Mouse (Mus musculus) Patski (cell line): ENCODE data around the gene Eepd1. TPM values are rescaled to one million over a fixed set of nuclear protein-coding genes. Genes with fewer than 3 reads are reported as not detected.

ENCODE experiments used
- ATAC-seq: fragments of 100-300 bp; one replicate; pipeline ENCODE4 v1.8.0; 2021
- CTCF ChIA-PET: fragments of 350-600 bp; sonication (Branson Sonifier 250); formaldehyde crosslinking; loops from one replicate; lab custom pipeline; 2022; ENCODE audit warnings: inconsistent platforms; lab: Charles Lee
- POLR2A ChIA-PET: fragments of 350-600 bp; sonication (Branson Sonifier 250); formaldehyde crosslinking; loops from one replicate; lab custom pipeline; 2022; ENCODE audit warnings: antibody characterized with exemption, inconsistent platforms; lab: Charles Lee
- DNase-seq: peaks from one replicate; pipeline ENCODE4 v3.0.0-alpha.2; 2011; ENCODE audit warnings: low read depth, low spot score
- H3K27me3 ChIP-seq: fragments of 371-371 bp; one replicate; pipeline ENCODE4 v1.5.1; 2021
- CTCF ChIP-seq: fragments of 100-300 bp; IDR thresholded peaks from one replicate; pipeline ENCODE4 v1.5.1; 2021
- in situ Hi-C: fragments of 300-500 bp; cut with MboI; formaldehyde crosslinking; loops from 3 replicates; pipeline ENCODE4 v1.11.1; 2018; ENCODE audit warnings: low pct_unique_long_range_greater_than_20kb, mixed read lengths
- polyA plus RNA-seq: library from polyadenylated mRNA; unstranded; gene quantifications from one replicate; pipeline ENCODE4 v1.2.3, GENCODE M21; 2021

Gene Eepd1
- polyA plus RNA-seq, 1 experiment from 2014 or later, result 1.8 TPM

DNA sequence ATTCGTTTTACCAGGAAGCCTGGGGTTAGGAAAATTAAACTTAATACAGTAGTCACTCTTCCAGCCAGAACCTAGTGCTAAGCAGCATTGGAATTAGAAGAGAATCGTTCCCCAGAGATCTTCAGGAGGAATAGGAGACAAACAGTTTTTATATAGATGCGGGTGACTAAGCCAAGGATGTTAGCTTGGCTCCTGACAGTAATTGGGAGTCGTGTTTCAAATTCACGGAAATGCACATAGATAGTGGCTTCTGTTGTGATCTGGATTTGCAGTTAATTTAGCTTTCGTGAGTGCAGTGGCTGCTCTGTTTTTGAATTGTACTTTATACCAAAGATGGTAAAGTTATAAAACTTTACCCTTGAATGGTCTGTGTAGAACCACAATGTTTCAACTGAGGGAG, 73.9 kb downstream of the Eepd1 start:
- POLR2A ChIA-PET, result interaction anchor here (1.1 kb wide), 1 partner anchor 15 kb away, joined by 4 read pairs; no protein-coding TSS in a partner anchor
- DNase-seq (no peak), ATAC-seq (no peak)
- TF ChIP-seq CTCF, result no peak
- CTCF ChIA-PET, result no interaction called here
- in situ Hi-C loops, result no loop called here
- H3K27me3 ChIP-seq, result no peaks in the 10 kb centered on the region

DNA sequence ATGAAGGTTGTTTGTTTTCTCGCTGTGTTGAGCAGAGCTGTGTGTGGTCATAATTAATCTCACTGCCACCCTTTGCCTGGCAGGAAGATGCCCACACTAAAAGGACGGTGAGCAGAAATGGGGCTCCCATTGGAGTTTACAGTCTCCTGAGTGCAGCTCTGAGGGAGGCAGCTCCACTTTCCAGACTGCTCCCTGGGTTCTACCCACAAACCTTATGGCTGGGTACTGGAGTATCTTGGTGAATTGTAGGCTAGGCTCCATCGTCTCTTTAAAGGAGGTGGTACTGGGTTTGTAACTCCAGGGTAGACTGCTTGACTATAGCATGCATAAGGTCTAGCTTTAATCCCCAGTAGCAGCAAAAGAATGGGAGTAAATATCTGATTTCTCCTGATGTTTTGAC, 74.7 kb downstream of the Eepd1 start:
- DNase-seq, result no peak
- POLR2A ChIA-PET, result interaction anchor here (0.5 to 1.1 kb wide), 2 partner anchors 12 to 15 kb away, joined by 4 read pairs; no protein-coding TSS in a partner anchor

DNA sequence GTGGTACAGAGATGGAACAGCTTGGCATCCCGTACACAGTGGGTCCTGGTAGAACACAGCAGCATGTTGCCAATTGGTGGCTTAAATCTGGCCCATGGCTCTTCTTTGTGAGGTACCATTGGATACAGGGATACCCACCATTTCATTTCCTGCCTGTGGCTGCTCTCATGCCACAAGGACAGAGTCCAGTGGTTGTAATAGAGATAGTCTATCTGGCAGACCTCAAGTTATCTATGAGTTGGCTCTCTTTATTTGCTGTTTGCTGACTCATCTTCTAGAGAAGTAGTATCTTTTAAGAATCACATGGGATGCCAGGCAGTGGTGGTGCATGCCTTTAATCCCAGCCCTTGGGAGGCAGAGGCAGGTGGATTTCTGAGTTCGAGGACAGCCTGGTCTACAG, 76.0 kb downstream of the Eepd1 start:
- no peak for TF ChIP-seq CTCF
- ATAC-seq (no peak), DNase-seq (no peak)
- in situ Hi-C loops, result no loop called here
- H3K27me3 ChIP-seq, result no peaks in the 10 kb centered on the region
- ChIA-PET POLR2A (no interaction called here), CTCF (no interaction called here)

More for the DNA sequence above, 74.7 kb downstream of the Eepd1 start:
- H3K27me3 ChIP-seq, result no peaks in the 10 kb centered on the region
- CTCF ChIA-PET, result no interaction called here
- in situ Hi-C loops, result no loop called here
- no peak for TF ChIP-seq CTCF
- ATAC-seq, result no peak

DNA sequence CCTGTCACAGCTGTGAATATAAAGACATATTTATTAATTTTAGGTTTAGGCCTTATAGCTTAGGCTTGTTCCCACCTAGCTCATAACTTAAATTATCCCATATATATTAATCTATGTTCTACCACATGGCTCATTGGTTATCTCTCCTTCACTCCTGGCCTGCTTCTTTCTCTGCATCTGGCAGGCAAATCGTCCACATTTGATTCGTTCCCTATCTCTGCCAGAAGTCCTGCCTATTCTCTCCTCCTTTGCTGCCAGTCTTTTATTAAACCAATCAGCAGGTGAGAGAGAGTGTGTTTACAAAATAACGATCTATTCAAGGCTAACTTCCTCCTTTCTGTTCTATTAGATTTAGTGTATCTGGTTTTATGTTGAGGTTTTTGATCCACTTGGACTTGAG, 77.5 kb downstream of the Eepd1 start:
- no peak for DNase-seq
- ChIA-PET POLR2A (no interaction called here), CTCF (no interaction called here)
- in situ Hi-C loops, result no loop called here
- no peak for TF ChIP-seq CTCF
- no peak for ATAC-seq
- H3K27me3 ChIP-seq, result no peaks in the 10 kb centered on the region

DNA sequence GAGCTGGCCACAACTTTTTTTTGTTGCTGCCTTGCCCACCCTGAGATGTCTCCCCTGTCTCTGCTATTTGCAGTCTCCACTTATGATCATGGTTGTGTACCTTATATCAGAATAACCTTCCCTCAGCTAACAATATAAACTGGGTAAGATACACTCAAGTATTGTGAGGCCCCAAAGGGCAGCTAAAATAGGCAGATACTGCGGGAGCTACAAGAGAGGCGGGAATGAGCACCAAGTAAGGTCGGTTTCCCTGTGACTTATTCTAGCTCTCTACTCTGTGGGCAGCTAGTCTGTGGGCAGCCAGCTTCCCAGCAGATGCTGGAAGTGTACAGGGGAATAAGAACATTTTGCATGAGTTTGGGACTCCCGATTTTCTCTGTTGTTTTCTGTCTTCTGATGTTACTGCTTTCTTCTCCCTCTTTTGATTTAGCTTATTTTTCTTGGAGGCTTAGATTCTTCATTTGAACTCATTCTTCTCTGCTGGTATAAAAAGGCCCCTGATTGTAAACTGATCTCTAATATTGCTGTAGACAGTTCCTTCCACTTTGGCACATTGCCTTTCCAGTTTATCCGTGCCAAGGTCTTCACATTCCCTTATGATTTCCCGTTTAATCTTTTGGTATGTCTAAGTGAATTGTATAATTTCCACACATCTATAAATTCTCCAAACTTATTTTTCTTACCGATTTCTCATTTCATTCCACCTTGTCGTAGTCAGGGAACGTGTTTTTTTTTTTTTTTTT, 78.8 kb downstream of the Eepd1 start:
- TF ChIP-seq CTCF, result no peak
- H3K27me3 ChIP-seq, result no peaks in the 10 kb centered on the region
- ATAC-seq, result no peak
- POLR2A ChIA-PET, result no interaction called here
- DNase-seq, result no peak
- CTCF ChIA-PET, result interaction anchor here (0.7 kb wide), 1 partner anchor 9 kb away, joined by 3 read pairs; no protein-coding TSS in a partner anchor
- in situ Hi-C loops, result no loop called here

DNA sequence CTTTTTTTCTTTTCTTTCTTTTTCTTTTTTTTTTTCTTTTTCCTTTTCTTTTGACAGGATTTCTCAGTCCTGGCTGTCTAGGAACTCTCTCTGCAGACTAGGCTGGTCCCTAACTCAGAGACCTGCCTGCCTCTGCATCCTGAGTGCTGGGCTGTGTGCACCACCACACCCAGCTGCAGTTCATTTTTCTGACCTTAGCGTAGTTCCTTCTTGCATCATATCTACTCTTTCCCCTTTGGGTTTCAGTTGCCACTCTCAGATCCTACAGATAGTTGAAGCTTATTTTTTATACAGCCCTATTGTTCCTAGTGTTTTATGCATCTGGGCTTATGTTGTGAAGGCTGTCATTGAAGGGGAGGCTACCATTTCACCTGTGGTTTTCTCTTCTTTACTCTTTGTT, 79.8 kb downstream of the Eepd1 start:
- no peaks in the 10 kb centered on the region for H3K27me3 ChIP-seq
- DNase-seq (no peak), ATAC-seq (no peak)
- in situ Hi-C loops, result no loop called here
- POLR2A ChIA-PET, result no interaction called here
- no peak for TF ChIP-seq CTCF
- CTCF ChIA-PET, result interaction anchor here (1.1 kb wide), 1 partner anchor 20 kb away, joined by 3 read pairs; no protein-coding TSS in a partner anchor

DNA sequence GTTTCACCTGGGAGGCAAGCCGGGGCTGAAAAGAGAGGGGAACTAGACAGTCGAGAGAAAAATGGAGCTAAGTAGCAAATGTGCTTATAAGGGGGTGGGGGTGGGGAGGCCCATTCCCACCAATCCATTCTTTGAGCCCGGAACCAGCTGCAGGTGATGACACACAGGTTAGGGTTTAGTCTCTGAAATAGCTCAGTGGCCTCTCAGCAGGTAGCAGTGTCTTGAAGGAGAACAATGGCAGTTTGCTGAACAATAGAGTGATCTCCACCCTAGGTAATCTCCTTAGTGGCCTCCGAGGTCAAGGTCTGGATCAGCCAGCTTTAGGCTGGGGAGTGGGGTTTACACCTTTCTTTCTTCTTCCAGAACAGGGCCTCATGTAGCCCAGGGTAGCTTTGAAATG, 82.5 kb downstream of the Eepd1 start:
- no peak for DNase-seq
- no peaks in the 10 kb centered on the region for H3K27me3 ChIP-seq
- no peak for TF ChIP-seq CTCF
- ChIA-PET POLR2A (interaction anchor here (0.7 kb wide), 1 partner anchor 10 kb away, joined by 4 read pairs; no protein-coding TSS in a partner anchor), CTCF (no interaction called here)
- no peak for ATAC-seq
- in situ Hi-C loops, result no loop called here

DNA sequence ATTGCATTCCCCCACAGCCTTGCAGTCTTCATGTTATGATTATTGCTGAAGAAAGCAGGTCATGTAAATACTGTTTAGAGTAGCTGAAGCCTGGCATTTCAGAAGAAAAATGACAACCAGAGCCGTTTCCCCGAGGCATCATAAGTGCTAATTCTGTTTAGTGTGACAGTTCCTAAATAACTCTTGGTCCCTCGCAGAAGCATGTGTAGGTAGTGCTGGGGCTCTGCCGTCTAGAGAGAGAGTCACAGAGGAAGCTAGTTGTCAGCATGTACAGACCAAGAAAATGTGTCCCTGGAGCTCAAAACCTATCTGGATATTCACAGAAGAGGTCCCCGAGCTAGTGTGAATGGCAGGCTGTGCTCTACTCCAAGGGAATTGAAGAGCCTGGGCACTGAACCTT, 85.7 kb downstream of the Eepd1 start:
- no peaks in the 10 kb centered on the region for H3K27me3 ChIP-seq
- ChIA-PET CTCF (no interaction called here), POLR2A (no interaction called here)
- in situ Hi-C loops, result no loop called here
- no peak for TF ChIP-seq CTCF
- no peak for DNase-seq
- no peak for ATAC-seq

DNA sequence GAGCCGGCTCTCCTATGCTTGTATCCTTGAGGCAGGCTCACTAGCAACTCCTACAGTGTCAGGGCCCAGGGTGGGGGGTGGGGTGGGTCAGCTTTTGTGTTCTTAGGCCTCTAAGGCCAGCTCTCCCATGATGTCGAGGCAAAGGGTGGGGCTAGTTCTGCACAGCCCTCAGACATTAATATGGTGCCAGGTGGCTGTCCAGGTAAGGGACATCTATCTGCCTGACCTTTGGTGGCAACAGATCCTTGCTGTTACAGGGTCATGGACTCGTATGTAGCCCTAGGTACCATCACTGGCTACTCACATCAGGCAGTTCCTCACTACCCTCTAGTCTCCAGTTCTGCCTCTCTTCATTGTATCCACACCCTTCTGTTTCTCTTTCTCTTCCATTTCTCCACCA, 87.4 kb downstream of the Eepd1 start:
- no peak for TF ChIP-seq CTCF
- CTCF ChIA-PET, result no interaction called here
- no peak for DNase-seq
- in situ Hi-C loops, result no loop called here
- no peak for ATAC-seq
- POLR2A ChIA-PET, result interaction anchor here (0.6 kb wide), 1 partner anchor 13 kb away, joined by 4 read pairs; no protein-coding TSS in a partner anchor
- no peaks in the 10 kb centered on the region for H3K27me3 ChIP-seq

DNA sequence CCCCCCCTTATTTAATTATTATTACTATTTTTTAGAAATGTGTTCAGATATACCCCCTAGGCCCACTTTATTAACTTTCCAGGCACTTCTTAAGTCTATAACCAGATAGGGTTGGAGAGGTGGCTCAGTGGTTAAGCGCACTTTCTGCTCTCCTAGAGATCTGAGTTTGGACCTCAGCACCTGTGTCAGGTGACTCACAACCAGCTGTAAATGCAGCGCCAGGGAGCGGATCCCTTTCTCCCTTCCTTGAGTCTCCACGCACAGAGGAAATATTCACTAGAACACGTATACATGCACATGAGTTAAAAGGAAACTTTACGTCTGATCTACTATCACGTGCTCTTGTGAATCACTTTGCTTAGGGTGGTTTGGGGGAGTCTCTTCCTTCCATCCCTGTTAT, 88.7 kb downstream of the Eepd1 start:
- ChIA-PET POLR2A (interaction anchor here (0.7 to 1.0 kb wide), 2 partner anchors 14 to 24 kb away, joined by 3 to 4 read pairs; no protein-coding TSS in a partner anchor), CTCF (interaction anchor here (1.2 kb wide), 1 partner anchor 22 kb away, joined by 3 read pairs; no protein-coding TSS in a partner anchor)
- DNase-seq (no peak), ATAC-seq (no peak)
- TF ChIP-seq CTCF, result no peak
- H3K27me3 ChIP-seq, result no peaks in the 10 kb centered on the region
- in situ Hi-C loops, result no loop called here

DNA sequence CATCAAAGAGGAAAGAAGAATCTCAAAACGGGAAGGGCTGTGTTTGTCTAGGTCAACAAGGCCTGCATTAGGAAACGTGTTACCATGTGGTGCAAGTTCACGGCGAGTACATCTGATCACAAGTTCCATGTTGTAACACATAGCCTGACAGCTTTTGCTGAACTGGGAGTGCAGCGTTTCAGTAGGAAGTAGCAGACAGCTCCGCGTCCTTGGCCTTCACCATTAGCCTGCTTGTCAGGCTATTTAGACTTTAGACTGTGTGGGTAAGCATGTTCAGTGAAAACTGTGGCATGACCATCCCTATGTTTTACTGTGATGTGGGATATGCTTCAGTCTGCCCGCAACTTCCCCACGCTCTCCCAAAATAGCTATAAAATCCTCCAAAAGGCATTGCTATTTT, 89.1 kb downstream of the Eepd1 start:
- POLR2A ChIA-PET, result interaction anchor here (0.7 to 1.0 kb wide), 2 partner anchors 15 to 25 kb away, joined by 3 to 4 read pairs; no protein-coding TSS in a partner anchor
- CTCF ChIA-PET, result interaction anchor here (1.2 kb wide), 1 partner anchor 21 kb away, joined by 3 read pairs; no protein-coding TSS in a partner anchor
- no peaks in the 10 kb centered on the region for H3K27me3 ChIP-seq
- no peak for ATAC-seq
- no peak for DNase-seq
- TF ChIP-seq CTCF, result no peak
- in situ Hi-C loops, result no loop called here
